Mouse (Mus musculus): ENCODE results near the gene Prune1.

- no peak for TF ChIP-seq CTCF (IDR thresholded peaks at IDR 0.05; ENCODE audit: insufficient read depth, low read length)
- TF ChIP-seq POLR2A (IDR thresholded peaks at IDR 0.05; ENCODE audit: borderline replicate concordance, extremely low read depth, low read depth, low read length): no peak
These were observed 42.9 kb downstream of the Prune1 start for GRCm38 (mm10) chr3:95239022-95239421.

Data from lung, adult 2 months (tissue).